Mouse (Mus musculus): ENCODE measurements at regions not wholly inside any gene's neighbourhood (a gene's known extent, or its start where the extent isn't known, plus 50 kb on each side); places are given as distances from the start of the nearest gene placed in this dataset.

DNA sequence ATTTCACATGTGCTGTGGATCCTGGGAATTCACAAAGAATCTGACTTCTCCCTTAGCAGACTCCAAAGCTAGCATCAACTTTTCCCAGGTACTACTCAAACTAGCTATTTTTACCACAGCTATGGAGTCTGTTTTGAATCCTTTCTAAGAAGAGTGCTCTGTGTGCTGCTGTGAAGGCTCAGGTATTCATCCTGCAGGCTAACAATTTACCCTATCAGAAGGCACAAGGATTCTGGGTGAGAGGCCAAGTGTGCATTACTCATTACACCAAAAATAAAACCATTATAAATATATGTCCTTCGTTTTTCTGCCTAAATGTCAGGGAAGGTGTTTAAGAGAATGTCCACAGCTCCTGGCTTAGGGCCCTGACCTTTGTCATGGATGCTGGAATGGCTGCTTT lies 353.2 kb upstream of the Negr1 start:
- no peaks in the 10 kb centered on the region for H3K4me1 ChIP-seq (ENCODE audit: insufficient read depth, low read length)
- no peak overlapping the region for H3K4me2 ChIP-seq (replicated peaks; ENCODE audit: low read depth, low read length)
- no peaks in the 10 kb centered on the region for H3K36me3 ChIP-seq (ENCODE audit: insufficient read depth, low read length)
- H3K4me3 ChIP-seq (ENCODE audit: low read length): no peak overlapping the region
- H3K9ac ChIP-seq (replicated peaks; ENCODE audit: low read length): no peak overlapping the region
- H3K9me3 ChIP-seq (ENCODE audit: low read length): no peaks in the 10 kb centered on the region
- H3K27me3 ChIP-seq (ENCODE audit: insufficient read depth, low read length): no peaks in the 10 kb centered on the region
- no peak overlapping the region for H3K27ac ChIP-seq (ENCODE audit: low read length)
- 43% methylated on average over 1 of the region's 1 CpGs for WGBS
- no peak for ATAC-seq (ENCODE audit: low FRiP score, low TSS enrichment)

DNA sequence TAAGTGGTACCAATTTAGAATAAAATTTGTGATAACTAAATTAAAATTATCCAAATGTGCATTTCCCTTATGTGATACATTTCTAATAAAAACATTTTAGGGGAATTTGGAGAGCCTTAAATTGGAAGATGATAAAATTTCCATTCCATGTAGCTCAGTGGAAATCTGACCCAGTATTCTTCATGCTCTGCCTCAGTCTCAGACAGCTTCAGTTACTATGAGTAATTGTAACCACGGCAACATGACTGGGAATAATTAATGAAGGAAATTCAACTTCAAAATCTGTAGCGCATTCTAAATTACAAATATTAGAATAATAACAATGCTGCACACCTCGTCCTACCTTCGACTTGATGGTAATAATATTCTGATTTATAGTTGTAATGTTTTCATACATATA lies 350.8 kb upstream of the Negr1 start:
- ATAC-seq (ENCODE audit: low FRiP score, low TSS enrichment): no peak
- 82% methylated on average over 4 of the region's 4 CpGs for WGBS

DNA sequence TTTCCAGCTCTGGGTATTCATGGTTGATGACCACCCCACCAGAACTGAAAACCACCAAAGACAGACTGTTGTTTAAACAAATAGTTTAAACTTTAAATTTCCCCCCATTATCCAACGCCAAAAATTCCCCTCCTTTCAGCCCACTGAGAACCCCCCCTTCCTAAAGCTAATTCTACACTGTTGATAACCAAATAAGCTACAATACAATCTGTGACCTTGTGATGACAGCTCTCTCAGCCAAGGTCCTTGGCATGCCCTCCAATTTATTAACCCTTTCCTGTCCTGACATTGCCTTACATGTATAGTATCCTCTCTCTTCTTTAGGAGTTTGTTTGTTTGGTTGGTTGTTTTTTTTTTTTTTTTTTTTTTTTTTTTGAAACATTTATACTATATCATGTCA lies 346.8 kb upstream of the Negr1 start:
- WGBS: 62% methylated on average over 1 of the region's 1 CpGs
- no peaks in the 10 kb centered on the region for H3K36me3 ChIP-seq (ENCODE audit: insufficient read depth, low read length)
- no peak overlapping the region for H3K9ac ChIP-seq (replicated peaks; ENCODE audit: low read length)
- no peaks in the 10 kb centered on the region for H3K4me1 ChIP-seq (ENCODE audit: insufficient read depth, low read length)
- no peak for ATAC-seq (ENCODE audit: low FRiP score, low TSS enrichment)
- H3K4me3 ChIP-seq (ENCODE audit: low read length): no peak overlapping the region
- no peak overlapping the region for H3K27ac ChIP-seq (ENCODE audit: low read length)
- no peaks in the 10 kb centered on the region for H3K9me3 ChIP-seq (ENCODE audit: low read length)
- H3K27me3 ChIP-seq (ENCODE audit: insufficient read depth, low read length): no peaks in the 10 kb centered on the region
- H3K4me2 ChIP-seq (replicated peaks; ENCODE audit: low read depth, low read length): no peak overlapping the region

More for the DNA sequence above, 350.8 kb upstream of the Negr1 start:
- Histone ChIP-seq H3K9ac (replicated peaks; ENCODE audit: low read length) (no peak overlapping the region), H3K27ac (ENCODE audit: low read length) (no peak overlapping the region), H3K4me3 (ENCODE audit: low read length) (no peak overlapping the region), H3K4me1 (ENCODE audit: insufficient read depth, low read length) (no peaks in the 10 kb centered on the region), H3K27me3 (ENCODE audit: insufficient read depth, low read length) (no peaks in the 10 kb centered on the region), H3K36me3 (ENCODE audit: insufficient read depth, low read length) (no peaks in the 10 kb centered on the region), H3K4me2 (replicated peaks; ENCODE audit: low read depth, low read length) (no peak overlapping the region), H3K9me3 (ENCODE audit: low read length) (no peaks in the 10 kb centered on the region)

DNA sequence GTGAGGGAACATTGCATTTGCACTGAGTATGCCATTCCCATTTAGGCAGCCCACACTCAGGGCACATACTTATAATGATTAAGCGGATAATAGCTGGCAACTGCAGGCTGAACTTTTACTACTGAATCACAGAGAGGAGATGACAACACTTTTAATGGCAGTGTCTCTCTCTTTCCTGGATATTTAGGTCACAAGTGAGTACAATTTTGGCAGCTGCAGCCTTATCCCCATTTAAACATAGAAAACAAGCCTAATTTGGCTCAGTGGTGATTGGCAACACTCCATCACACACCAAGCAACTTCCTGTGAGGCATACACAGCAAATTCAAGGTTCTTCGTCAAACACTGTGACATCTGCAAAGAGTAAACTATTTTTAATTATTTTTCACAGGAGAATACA lies 329.5 kb upstream of the Negr1 start:
- H3K27me3 ChIP-seq (ENCODE audit: insufficient read depth, low read length): no peaks in the 10 kb centered on the region
- H3K4me3 ChIP-seq (ENCODE audit: low read length): no peak overlapping the region
- no peak overlapping the region for H3K4me2 ChIP-seq (replicated peaks; ENCODE audit: low read depth, low read length)
- H3K36me3 ChIP-seq (ENCODE audit: insufficient read depth, low read length): no peaks in the 10 kb centered on the region
- no peak overlapping the region for H3K27ac ChIP-seq (ENCODE audit: low read length)
- no peak overlapping the region for H3K9ac ChIP-seq (replicated peaks; ENCODE audit: low read length)
- H3K4me1 ChIP-seq (ENCODE audit: insufficient read depth, low read length): no peaks in the 10 kb centered on the region
- ATAC-seq (ENCODE audit: low FRiP score, low TSS enrichment): no peak
- H3K9me3 ChIP-seq (ENCODE audit: low read length): no peaks in the 10 kb centered on the region
- WGBS: 84% methylated on average over 2 of the region's 2 CpGs

DNA sequence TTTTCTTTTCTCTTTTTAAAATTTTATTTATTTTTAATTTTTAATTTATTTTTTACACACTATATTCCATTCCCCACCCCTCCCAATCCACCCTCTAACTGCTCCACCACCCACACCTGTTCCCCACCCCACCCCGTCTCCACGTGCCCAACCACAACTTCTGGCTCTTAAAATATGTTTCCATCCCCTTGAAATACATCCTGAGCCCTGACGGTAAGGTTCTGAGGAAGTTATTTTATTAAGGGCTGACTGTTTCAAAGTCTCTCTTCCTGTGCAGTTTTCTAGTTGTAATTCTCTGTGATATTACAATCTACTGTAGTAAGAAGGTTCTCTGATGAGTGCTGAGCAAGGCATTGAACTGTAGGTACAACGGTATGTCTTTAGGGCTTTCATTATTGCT lies 325.6 kb upstream of the Negr1 start:
- 79% methylated on average over 4 of the region's 4 CpGs for WGBS
- Histone ChIP-seq H3K4me3 (ENCODE audit: low read length) (no peak overlapping the region), H3K27ac (ENCODE audit: low read length) (no peak overlapping the region), H3K27me3 (ENCODE audit: insufficient read depth, low read length) (no peaks in the 10 kb centered on the region), H3K4me1 (ENCODE audit: insufficient read depth, low read length) (no peaks in the 10 kb centered on the region), H3K4me2 (replicated peaks; ENCODE audit: low read depth, low read length) (no peak overlapping the region), H3K36me3 (ENCODE audit: insufficient read depth, low read length) (no peaks in the 10 kb centered on the region), H3K9me3 (ENCODE audit: low read length) (no peaks in the 10 kb centered on the region), H3K9ac (replicated peaks; ENCODE audit: low read length) (no peak overlapping the region)
- no peak for ATAC-seq (ENCODE audit: low FRiP score, low TSS enrichment)

DNA sequence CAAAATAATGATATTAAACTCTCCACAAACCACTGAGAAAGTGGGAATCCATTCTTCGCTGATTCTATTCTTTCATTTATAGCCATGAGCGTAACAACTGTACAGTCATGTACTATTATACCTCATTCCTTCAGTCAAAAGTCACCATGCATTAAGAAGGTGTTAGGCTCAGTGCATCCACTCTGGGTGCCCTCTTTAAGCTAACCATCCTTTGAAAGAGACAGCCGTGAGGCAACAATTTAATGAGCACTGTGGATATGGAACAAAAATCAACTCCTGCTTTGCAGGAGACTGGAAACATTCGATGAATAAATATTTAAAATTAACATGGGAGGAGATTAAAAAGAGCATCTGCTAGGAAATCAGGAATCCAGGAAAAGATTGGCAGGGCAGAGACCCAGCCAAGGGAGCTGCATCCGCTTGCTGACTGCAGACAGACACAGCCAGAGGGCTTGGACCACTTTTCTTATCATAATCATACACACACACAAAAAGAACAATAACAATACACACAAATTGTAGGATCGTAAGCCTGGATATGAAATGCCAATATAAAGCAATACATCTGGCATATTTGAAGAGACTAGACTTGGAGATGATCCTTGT lies 309.2 kb upstream of the Negr1 start:
- Histone ChIP-seq H3K36me3 (ENCODE audit: insufficient read depth, low read length) (no peaks in the 10 kb centered on the region), H3K27ac (ENCODE audit: low read length) (no peak overlapping the region), H3K4me1 (ENCODE audit: insufficient read depth, low read length) (no peaks in the 10 kb centered on the region), H3K9ac (replicated peaks; ENCODE audit: low read length) (no peak overlapping the region), H3K9me3 (ENCODE audit: low read length) (no peaks in the 10 kb centered on the region), H3K27me3 (ENCODE audit: insufficient read depth, low read length) (no peaks in the 10 kb centered on the region), H3K4me2 (replicated peaks; ENCODE audit: low read depth, low read length) (no peak overlapping the region), H3K4me3 (ENCODE audit: low read length) (no peak overlapping the region)
- 85% methylated on average over 6 of the region's 6 CpGs for WGBS
- no peak for ATAC-seq (ENCODE audit: low FRiP score, low TSS enrichment)

DNA sequence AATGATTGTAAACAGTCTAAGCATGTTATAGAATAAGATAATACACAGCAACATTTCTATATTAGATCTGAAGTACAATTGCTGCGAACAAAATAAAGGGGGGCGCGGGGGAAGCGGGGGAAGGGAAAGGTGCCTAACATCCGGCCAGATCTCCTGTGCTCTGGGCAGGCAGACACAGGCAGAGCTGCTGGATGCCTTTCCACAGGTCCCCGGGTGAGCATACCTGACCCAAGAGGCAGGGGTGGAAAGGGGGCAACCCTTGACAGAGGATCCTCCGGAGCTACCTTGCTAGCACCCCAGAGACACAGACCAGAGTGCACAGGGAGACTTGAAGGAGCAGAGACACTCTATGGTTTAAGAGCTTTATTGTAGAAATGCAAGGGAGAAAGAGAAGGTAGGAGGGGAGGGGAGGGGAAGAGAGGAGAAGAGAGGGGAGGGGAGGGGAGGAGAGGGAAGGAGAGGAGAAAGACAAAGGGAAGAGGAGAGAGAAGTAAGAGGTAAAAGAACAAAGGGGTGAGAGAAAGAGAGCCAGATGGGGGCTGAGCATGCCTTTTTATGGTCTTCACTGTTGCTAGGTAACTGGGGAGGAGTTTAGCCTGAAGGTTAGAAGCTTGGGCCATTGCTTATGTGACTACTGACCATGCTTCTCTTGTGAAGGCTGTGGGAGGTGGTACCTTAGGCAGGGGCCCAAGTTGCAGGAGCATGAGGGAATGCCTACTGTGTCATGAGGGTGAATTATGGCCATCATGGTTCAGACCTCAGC lies 308.2 kb upstream of the Negr1 start:
- no peak overlapping the region for H3K27ac ChIP-seq (ENCODE audit: low read length)
- H3K36me3 ChIP-seq (ENCODE audit: insufficient read depth, low read length): no peaks in the 10 kb centered on the region
- H3K4me3 ChIP-seq (ENCODE audit: low read length): no peak overlapping the region
- H3K9me3 ChIP-seq (ENCODE audit: low read length): no peaks in the 10 kb centered on the region
- no peaks in the 10 kb centered on the region for H3K27me3 ChIP-seq (ENCODE audit: insufficient read depth, low read length)
- H3K4me1 ChIP-seq (ENCODE audit: insufficient read depth, low read length): no peaks in the 10 kb centered on the region
- H3K9ac ChIP-seq (replicated peaks; ENCODE audit: low read length): no peak overlapping the region
- ATAC-seq (ENCODE audit: low FRiP score, low TSS enrichment): no peak
- no peak overlapping the region for H3K4me2 ChIP-seq (replicated peaks; ENCODE audit: low read depth, low read length)
- WGBS: 71% methylated on average over 7 of the region's 7 CpGs

DNA sequence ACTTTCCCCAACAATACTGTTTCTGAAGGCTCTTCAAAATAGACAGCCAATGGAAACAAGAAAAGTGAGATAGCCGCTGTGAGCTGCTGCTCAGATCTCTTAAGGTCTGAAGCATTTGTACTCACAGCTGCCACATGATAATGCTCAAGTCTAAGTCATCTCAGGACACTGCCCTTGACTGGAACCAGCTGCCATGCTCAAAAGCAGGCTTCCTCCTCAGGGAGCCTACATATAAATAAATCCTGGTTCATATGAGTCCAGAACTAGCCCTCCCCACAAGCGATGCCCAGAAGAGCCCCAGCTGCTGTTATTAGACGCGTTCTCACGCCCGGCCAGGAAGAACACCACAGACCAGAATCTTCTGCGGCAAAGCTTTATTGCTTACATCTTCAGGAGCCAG lies 304.9 kb upstream of the Negr1 start:
- Histone ChIP-seq H3K27me3 (ENCODE audit: insufficient read depth, low read length) (no peaks in the 10 kb centered on the region), H3K4me2 (replicated peaks; ENCODE audit: low read depth, low read length) (no peak overlapping the region), H3K36me3 (ENCODE audit: insufficient read depth, low read length) (no peaks in the 10 kb centered on the region), H3K9ac (replicated peaks; ENCODE audit: low read length) (no peak overlapping the region), H3K9me3 (ENCODE audit: low read length) (no peaks in the 10 kb centered on the region), H3K27ac (ENCODE audit: low read length) (no peak overlapping the region), H3K4me1 (ENCODE audit: insufficient read depth, low read length) (no peaks in the 10 kb centered on the region), H3K4me3 (ENCODE audit: low read length) (no peak overlapping the region)
- 79% methylated on average over 6 of the region's 7 CpGs for WGBS
- peak; percentile 86; the same call in 1 of the 2 replicates for ATAC-seq (ENCODE audit: low FRiP score, low TSS enrichment)

DNA sequence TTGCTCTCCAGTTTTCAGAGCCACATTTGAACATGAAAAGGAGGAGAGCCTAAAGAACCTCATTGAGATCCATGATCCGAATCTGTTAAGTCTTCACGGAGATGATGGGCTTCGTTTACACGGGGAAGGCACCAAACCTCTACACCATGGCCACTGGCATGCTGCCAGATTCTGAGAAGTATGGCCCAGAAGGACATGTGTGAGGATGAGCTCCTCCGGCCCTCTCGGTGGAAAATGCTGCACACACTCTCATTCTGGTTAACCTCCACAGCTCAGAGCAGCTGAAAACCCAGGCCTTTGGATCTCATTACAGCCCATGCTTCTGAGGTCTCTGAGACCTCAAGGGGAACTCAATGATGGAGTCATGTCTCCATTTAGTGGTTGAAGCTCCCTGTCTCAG lies 296.9 kb upstream of the Negr1 start:
- no peak overlapping the region for H3K4me2 ChIP-seq (replicated peaks; ENCODE audit: low read depth, low read length)
- H3K4me3 ChIP-seq (ENCODE audit: low read length): no peak overlapping the region
- no peaks in the 10 kb centered on the region for H3K27me3 ChIP-seq (ENCODE audit: insufficient read depth, low read length)
- H3K36me3 ChIP-seq (ENCODE audit: insufficient read depth, low read length): no peaks in the 10 kb centered on the region
- H3K27ac ChIP-seq (ENCODE audit: low read length): no peak overlapping the region
- H3K4me1 ChIP-seq (ENCODE audit: insufficient read depth, low read length): no peaks in the 10 kb centered on the region
- 89% methylated on average over 6 of the region's 6 CpGs for WGBS
- no peak for ATAC-seq (ENCODE audit: low FRiP score, low TSS enrichment)
- H3K9me3 ChIP-seq (ENCODE audit: low read length): no peaks in the 10 kb centered on the region
- no peak overlapping the region for H3K9ac ChIP-seq (replicated peaks; ENCODE audit: low read length)

DNA sequence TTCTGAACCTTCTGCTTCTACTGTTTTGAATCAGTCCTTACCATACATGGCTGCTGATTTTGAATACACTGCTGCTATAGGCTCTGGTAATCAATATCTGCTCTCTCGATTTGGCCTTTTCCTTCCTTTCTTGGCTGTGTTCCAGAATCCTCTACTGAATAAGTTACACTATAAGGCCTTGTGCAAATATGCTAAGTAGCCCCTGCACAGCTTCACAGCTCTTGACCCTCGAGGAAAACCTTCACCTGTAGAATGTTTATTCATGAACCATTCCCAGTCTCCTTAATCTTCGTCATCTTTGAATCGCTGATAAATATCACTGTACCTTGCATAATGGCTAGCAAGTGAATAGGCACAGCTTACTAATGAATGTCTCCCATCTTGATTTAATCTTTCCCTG lies 293.9 kb upstream of the Negr1 start:
- no peaks in the 10 kb centered on the region for H3K27me3 ChIP-seq (ENCODE audit: insufficient read depth, low read length)
- no peaks in the 10 kb centered on the region for H3K9me3 ChIP-seq (ENCODE audit: low read length)
- 51% methylated on average over 4 of the region's 4 CpGs for WGBS
- no peak overlapping the region for H3K27ac ChIP-seq (ENCODE audit: low read length)
- peak; percentile 79; the same call in 1 of the 2 replicates for ATAC-seq (ENCODE audit: low FRiP score, low TSS enrichment)
- H3K4me1 ChIP-seq (ENCODE audit: insufficient read depth, low read length): no peaks in the 10 kb centered on the region
- no peak overlapping the region for H3K4me3 ChIP-seq (ENCODE audit: low read length)
- no peaks in the 10 kb centered on the region for H3K36me3 ChIP-seq (ENCODE audit: insufficient read depth, low read length)
- H3K4me2 ChIP-seq (replicated peaks; ENCODE audit: low read depth, low read length): no peak overlapping the region
- no peak overlapping the region for H3K9ac ChIP-seq (replicated peaks; ENCODE audit: low read length)
